Mouse (Mus musculus) thymus, postnatal 36 days (tissue): ENCODE data around the gene Mmp15.
A peak's percentile ranks its signal among the peaks of the same experiment; 100 is the strongest.
"Not testable (repeated sequence)": the region's sequence is repeated elsewhere in the genome, so short reads cannot be mapped to it uniquely, and the experiment has no call there.

Source experiments
- DNase-seq, 2 experiments: peaks; one replicate each; pipeline ENCODE4 v3.0.0; 2022; ENCODE audit warnings: mixed read lengths in 2 of 2

The Mmp15 gene

GRCm38 (mm10) chr8:95378928-95379327 is 26.9 kb downstream of the Mmp15 start:
- not testable (repeated sequence) for DNase-seq

- DNase-seq: no peak
These were observed 28.9 kb downstream of the Mmp15 start for GRCm38 (mm10) chr8:95380953-95381352.

GRCm38 (mm10) chr8:95381595-95381994 is 29.5 kb downstream of the Mmp15 start:
- DNase-seq: no peak

GRCm38 (mm10) chr8:95384501-95384900 is 32.4 kb downstream of the Mmp15 start:
- DNase-seq: no peak

GRCm38 (mm10) chr8:95386037-95386436 is 34.0 kb downstream of the Mmp15 start:
- DNase-seq: no peak

GRCm38 (mm10) chr8:95387221-95387620 is 35.2 kb downstream of the Mmp15 start:
- DNase-seq: no peak

- DNase-seq: no peak
These were observed 35.9 kb downstream of the Mmp15 start for GRCm38 (mm10) chr8:95387936-95388335.

GRCm38 (mm10) chr8:95390312-95390711 is 38.2 kb downstream of the Mmp15 start:
- peak; percentile 31 to 45 for DNase-seq

- no peak for DNase-seq
These were observed 39.0 kb downstream of the Mmp15 start for GRCm38 (mm10) chr8:95391101-95391500.

GRCm38 (mm10) chr8:95392604-95393003 is 40.5 kb downstream of the Mmp15 start:
- DNase-seq: no peak

GRCm38 (mm10) chr8:95395186-95395918 is 43.3 kb downstream of the Mmp15 start:
- DNase-seq: no peak

GRCm38 (mm10) chr8:95396752-95397151 is 44.7 kb downstream of the Mmp15 start:
- DNase-seq: no peak

GRCm38 (mm10) chr8:95397201-95397600 is 45.1 kb downstream of the Mmp15 start:
- DNase-seq: no peak

GRCm38 (mm10) chr8:95399131-95399530 is 47.1 kb downstream of the Mmp15 start:
- no peak for DNase-seq

- no peak for DNase-seq
These were observed 49.0 kb downstream of the Mmp15 start for GRCm38 (mm10) chr8:95401091-95401490.

- no peak for DNase-seq
These were observed 57.5 kb downstream of the Mmp15 start for GRCm38 (mm10) chr8:95409518-95409917.

GRCm38 (mm10) chr8:95411309-95411972 is 59.4 kb downstream of the Mmp15 start:
- peak; percentile 11 to 30 for DNase-seq

GRCm38 (mm10) chr8:95422193-95422810 is 70.2 kb downstream of the Mmp15 start:
- no peak for DNase-seq
